Mouse (Mus musculus) layer of hippocampus, adult 8-10 months (tissue): Measurements from ENCODE around the gene Creb3. TPM values are rescaled to one million over a fixed set of nuclear protein-coding genes. Genes with fewer than 3 reads are reported as not detected.
"Not testable (repeated sequence)": the region's sequence is repeated elsewhere in the genome, so short reads cannot be mapped to it uniquely, and the experiment has no call there.

Experiments used
- DNase-seq, 2 experiments: peaks; one replicate each; pipeline ENCODE4 v3.0.0; 2022; ENCODE audit warnings: low spot score in 2 of 2
- total RNA-seq, 4 experiments: library from RNA; stranded (reverse); gene quantifications; 2 replicates each; pipeline ENCODE4 v1.2.4; 2022

The Creb3 gene
- 10 to 100 TPM; 63.3 to 89.5 (median 69.0) TPM for total RNA-seq

GRCm38 (mm10) chr4:43561997-43562768, at the start of gene Creb3, which contains the start of gene Tln1:
TSS of gene Creb3 (plus strand) at chr4:43562332.
TSS of gene Tln1 (minus strand) at chr4:43562691.
- peak; percentile 95 to 96 for DNase-seq

DNA sequence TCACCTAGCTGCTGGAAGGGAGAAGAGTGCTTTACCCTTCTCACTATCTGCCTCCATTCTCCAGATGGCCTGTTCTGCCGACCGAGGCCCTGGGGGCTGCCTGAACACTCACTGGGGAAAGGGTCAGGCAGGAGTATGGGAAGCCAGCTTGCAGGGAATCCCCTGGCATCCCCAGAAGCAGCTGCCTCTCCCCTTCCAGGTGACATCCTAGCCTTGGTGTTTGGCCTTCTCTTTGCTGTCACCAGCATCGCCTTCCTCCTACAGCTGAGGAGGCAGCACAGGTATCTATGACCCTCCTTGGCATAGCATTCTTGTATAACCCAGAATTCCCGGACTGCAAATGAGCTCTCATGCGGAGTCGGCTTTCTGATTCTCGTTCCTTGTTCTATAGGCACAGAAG, 49.5 kb upstream of the Creb3 start:
- no peak for DNase-seq

DNA sequence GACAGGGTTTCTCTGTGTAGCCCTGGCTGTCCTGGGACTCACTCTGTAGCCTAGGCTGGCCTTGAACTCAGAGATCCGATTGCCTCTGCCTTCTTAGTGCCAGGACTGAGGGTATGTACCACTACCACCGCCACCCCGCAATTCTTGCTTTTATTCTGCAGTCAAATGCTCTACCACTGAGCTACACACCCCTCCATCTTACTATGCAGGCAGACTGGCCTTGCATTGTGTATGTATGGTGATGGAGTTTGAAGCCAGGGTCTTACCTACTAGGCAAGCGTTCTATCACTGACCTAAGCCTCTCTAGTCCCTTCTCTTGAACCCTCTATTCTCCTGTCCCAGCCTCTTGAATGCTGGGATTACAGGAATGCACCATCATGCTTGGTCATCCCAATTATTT, 48.8 kb upstream of the Creb3 start:
- DNase-seq = no peak

DNA sequence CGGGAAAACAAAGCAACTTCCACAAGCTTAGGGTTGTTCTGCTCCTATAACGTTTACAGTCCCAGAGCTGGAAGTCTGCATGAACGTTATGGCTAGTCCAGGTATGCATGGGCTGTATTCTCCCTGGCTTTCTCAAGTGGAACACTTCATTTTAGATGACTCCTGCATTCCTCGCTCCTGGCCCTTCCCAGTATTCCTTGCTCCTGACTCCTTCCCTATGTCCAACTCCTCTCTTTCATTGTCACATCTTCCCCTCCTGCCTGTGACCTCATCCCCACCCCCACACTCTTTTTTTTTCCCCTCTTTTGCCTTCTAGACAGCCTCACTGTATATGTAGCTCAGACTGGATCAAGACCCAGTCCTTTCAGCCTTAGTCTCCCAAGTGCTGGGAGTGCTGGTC, 48.3 kb upstream of the Creb3 start:
- DNase-seq = no peak

GRCm38 (mm10) chr4:43515764-43516708, 46.1 kb upstream of the Creb3 start:
- no peak for DNase-seq

DNA sequence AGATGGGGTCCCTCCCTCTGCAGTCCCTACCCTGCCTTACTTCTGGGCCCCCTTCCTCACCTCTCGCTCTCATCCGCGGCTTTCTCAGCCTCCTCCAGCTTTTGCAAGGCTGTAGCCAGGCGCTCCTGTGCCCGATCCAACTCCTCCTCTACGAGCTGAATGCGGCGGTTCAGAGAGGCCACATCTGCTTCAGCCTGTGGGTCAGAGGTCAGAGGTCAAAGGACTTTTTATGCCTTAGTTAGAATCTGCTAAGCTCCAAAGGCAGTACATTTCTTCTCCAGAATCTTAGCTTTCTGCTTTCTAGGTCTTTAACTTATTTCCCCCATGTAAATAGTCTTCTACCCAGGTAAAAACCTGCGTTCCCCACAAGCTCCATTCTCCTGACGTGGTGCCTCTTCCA, 42.6 kb upstream of the Creb3 start:
- DNase-seq = no peak

GRCm38 (mm10) chr4:43519956-43520355, 42.2 kb upstream of the Creb3 start:
- peak; percentile 67 to 87 for DNase-seq

DNA sequence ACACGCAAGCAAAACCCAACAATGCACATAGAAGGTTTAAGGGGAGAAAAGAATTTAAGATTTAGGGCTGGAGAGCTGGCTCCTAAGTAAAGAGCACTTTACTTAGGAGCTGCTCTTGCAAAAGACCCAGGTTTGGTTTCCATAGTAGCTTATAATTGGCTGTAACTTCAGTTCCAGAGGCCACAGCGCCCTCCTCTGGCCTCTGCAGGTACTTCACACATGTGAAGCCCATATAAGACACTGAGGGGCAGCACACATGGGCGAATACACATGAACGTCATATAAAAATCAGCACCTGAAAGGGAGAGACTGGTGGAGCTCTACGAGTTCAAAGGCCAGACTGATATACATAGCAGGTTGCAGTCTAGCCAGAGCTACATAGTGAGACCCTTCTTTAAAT, 34.3 kb upstream of the Creb3 start:
- DNase-seq = no peak

- no peak for DNase-seq
Measured at GRCm38 (mm10) chr4:43528487-43528886, 33.6 kb upstream of the Creb3 start.

- no peak for DNase-seq
Measured at GRCm38 (mm10) chr4:43530081-43530501, 32.0 kb upstream of the Creb3 start.

- peak; percentile 37 to 72 for DNase-seq
Measured at GRCm38 (mm10) chr4:43530581-43530980, 31.6 kb upstream of the Creb3 start.

DNA sequence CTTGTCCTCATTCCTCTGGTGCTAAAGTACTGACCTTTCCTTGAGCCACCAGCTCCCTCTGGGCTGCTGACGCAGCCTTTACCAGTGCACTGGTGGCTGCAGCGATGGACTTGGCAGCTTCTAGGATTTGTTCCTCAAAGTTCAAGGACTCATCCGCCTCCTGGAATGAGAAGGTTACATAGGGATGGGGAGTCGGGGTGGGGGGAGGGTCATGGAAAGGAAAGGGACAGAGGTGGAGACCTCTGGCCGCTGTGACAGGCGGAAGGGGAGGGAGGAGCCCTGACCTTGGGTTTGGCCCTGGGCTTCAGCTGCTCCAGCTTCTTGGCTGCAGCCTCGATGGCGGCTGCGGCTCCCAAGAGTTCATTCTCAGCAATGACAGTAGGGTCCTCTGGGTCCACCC, 28.9 kb upstream of the Creb3 start:
- no peak for DNase-seq

DNA sequence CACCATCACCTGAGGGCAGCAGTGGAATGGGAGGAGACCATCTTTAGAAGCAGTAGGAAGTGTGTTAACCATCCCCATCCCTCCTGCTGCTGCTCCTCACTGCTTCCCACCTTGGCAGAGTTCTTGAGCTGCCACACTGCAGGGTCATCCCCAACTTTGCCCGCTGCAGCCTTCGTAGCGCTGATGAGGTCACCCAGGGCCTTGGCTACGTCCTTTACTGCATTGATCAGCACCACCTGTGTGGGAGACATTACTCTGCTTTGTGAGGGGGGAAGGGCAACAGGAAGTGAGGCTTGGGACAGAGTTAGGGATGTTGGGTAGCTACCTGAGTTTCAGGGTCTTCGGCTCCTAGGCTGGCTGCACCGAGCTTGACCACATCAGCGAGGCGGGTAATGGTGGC, 26.5 kb upstream of the Creb3 start:
- no peak for DNase-seq

DNA sequence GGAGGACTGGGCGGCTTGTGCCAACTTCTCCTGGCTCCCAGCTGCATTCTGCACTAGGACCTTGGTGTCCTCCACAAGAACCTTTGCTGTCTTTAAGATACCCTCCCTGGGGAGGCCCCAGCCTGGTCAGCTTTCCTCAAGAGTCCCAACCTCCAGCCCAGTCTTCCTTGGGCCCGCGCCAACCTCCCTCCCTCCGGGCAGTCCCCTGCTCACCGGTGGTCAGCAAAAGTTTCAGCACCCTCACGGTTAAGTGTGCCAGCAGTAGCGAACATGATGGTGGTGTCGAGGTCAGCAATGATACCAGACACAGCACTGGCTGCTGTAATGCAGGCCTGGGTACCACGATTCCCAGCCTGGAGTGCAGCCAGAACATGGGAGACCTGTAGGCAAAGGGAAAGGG, 26.1 kb upstream of the Creb3 start:
- no peak for DNase-seq

DNA sequence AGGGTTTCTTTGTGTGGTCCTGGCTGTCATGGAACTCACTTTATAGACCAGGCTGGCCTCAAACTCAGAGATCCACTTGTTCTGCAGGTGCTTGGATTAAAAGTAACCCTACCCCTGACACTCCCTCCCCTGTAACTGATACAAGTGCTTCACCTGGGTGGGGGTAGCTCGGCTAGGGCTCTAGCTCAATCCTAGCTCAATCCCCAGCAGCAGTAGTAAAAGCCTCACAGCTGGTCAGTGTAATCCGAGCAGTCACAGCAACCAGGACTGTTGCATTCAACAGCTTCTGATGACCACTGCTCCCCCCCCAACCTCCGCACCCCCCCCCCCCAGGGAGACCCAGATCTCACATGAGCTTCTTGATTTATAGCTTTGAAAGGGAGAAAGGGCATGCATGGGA, 20.1 kb upstream of the Creb3 start:
- no peak for DNase-seq

DNA sequence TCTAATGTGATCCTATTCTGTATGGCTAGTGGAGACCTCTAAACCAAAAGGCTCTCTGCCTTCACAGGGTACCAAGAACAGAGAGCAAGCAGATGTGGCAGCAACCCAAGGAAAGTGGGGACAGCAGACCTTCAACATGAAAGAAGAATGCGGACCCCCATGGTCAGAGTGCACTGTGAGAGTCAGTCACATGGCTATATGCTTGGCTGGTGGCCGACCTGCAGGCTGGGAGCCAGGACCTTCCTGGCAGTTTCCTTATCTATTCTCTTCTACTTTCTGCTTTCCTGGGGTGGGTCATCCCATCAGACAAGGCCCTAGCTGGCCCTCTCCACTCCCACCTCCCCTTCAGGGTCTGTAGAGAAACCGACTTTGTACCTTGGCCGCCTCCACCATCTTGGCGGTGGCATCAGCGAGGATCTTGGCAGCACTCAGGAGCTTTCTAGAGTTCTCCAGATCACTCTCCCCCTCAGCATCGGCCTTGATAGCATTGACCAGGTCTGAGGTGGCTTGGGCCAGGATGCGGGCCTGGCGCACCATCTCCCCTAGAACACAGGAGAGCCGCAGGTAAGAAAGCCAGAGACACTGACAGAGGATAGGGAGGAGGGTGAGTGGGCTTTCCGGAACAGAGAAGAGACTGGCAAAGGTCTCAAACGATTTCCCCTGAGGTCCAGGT, 15.6 kb upstream of the Creb3 start:
- no peak for DNase-seq

DNA sequence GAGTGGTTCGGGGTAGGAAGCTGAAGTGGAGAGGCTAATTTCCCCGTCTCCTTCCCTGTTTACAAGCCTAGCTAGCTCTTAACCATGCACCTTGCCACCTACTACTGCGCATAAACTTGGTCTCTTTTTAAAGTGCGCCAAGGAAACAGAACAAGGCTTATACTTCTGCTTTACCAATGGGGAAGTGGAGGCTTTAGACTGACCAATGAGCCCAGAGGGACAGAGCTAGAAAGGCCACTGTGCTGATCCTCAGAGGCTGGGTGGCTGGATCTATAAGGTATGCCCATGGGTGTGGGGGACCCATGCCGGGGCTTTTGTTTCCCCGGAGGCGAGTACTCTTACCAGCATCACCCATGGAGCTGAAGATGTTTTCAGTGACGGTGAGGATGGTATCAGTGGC, 15.0 kb upstream of the Creb3 start:
- no peak for DNase-seq

- DNase-seq = no peak
Measured at GRCm38 (mm10) chr4:43549055-43549454, 13.1 kb upstream of the Creb3 start.

- not testable (repeated sequence) for DNase-seq
Measured at GRCm38 (mm10) chr4:43551854-43552253, 10.3 kb upstream of the Creb3 start.

- DNase-seq = no peak
Measured at GRCm38 (mm10) chr4:43552437-43552836, 9.7 kb upstream of the Creb3 start.

GRCm38 (mm10) chr4:43553891-43554290, 8.2 kb upstream of the Creb3 start:
- DNase-seq = no peak

- no peak for DNase-seq
Measured at GRCm38 (mm10) chr4:43555926-43556325, 6.2 kb upstream of the Creb3 start.
